Mouse (Mus musculus) heart, adult 2 months (tissue): Measurements from ENCODE around the gene Ppm1n.

Experiments used
- CTCF ChIP-seq: fragments of 200-600 bp; IDR thresholded peaks from 2 replicates; pipeline ENCODE4 v1.8.1; 2022; ENCODE audit warnings: antibody characterized with exemption, mild to moderate bottlenecking, moderate library complexity
- POLR2A ChIP-seq: fragments of 200-500 bp; IDR thresholded peaks from 2 replicates; pipeline ENCODE4 v1.6.1; 2011; ENCODE audit warnings: mild to moderate bottlenecking, low read depth, low read length, control low read depth; ENCODE audit not compliant: insufficient read depth

DNA sequence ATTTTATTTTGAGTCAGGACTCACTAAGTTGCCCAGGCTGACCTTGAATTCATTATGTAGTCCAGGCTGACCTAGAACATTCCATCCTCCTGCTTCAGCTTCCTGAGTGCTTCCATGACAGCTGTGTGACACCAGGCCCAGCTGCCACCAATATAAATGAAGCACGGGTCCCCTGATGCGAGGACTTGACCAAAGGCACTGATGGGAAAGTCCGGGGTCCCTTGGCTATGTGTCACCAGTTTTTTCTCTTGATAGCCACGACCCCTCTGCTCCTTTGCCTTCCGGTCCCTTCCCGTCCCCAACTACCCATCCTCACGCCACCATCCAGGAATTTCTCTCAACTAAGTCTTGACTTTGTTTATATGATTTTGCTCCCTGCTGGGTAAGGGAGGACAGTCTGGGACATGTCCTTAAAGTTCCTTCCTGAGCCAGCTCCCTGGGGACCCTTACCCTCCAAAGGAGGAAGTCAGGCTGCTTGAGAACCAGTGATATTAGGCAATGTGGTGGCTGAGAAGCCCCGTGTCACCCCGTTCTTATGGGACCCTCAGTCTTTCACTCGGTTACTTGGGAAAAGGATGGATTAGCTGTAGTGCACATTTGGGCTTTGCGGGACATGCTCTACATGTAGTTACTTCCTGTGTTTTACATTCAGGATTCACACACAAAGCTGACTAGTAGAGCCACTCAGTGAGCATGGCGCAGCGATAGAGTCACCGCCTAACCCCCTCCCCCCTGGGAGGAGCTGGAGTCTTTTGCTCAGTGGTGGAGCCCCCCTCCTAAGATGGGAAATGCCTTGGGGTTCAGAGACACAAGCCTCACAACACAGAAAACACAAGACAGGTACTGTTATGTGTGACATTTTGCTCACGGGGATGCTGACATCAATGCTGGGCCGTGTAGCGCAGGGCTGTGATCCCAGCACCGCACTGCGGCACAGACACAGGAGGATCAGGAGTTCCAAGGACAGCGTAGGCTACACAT lies 52.8 kb downstream of the Ppm1n start:
- no peak for TF ChIP-seq POLR2A
- TF ChIP-seq CTCF: no peak
